Mouse (Mus musculus): Measurements from ENCODE around the gene Top2a.

Top2a gene

DNA sequence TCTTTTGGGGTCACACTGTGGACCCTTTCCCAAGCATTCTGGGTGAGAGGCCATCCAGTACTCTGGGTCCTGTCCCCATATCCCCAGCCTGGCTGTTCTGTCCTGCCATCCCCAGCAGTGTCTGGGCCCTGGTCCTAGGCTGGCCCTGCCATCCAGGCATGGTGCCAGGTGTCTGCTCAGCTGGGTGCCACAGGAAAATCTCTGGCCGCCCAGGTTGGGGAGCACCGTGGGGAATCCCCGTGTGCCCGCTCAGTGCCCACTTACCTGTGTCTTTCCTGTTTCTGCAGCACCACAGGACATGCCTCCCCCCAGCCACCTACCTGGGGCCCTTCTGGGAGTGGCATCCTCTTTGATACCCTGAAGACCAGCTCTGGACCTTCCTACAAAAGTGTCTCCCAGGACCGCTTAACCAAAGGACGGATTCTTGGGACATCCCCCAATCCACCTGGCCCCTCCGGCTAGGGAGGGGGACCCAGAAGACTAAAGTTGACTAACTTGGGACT lies 74.0 kb downstream of the Top2a start:
- DNase-seq (ENCODE audit: low read depth, low spot score): no peak

DNA sequence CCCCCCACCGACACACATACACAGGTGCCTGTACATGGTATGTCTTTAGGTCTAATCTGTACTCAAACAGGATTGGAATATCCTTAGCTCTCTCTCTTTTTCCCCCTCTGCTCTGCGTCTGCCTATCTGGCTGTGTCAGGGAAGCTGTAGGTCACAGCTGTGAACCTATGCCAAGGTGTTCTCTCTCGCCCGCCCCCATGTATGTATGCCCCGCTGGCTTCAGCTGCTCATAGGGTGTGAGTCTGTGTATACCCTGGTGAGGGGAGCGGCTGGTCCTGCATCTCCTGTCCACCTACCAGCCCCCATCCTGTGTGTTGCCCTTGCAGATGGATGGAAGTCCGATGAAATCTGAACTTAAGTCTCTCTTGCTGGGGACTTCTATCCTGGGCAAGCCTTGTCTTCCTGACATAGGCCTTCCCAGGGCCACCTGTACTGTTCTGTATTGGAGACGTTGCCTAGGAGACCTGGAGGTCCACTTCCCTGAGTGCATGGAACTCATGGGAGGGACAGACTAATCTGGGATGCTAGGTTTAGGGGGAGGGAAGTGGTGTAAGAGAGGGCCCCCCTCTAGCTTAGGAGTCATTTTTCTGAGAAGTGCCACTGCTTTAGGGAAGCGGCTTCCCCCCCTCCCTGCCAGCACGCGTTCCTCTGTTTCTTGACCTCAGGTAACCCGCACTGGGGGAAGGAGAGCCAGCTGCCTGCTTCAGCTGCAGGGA lies 74.6 kb downstream of the Top2a start:
- no peak for DNase-seq (ENCODE audit: low read depth, low spot score)

DNA sequence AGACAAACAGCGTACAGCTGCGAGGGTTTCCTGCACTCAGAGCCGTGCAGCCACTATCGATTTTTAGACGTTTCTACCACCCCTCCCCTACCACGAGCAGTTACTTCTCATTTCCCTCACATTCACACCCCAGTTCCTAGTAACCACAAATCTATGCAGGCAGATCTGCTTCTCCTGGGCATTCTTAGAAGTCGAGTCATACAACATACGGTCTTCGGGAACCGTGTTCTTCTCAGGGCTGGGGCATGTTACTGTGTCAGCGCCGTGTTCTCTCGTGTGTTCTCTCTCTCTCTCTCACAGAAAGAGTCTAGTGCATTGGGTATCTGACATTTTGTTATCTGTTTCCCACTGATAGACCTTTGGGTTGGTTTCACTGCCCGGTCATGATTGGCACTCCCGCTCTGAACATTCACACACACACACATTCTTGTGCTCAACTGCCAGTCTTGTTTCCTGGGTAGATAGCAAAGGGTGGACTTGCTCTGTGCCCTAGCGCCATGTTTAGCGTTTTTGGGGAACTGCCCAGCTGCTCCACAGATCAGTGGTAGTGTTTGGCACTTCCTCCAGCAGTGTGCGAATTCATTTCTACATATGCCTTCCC lies 75.9 kb downstream of the Top2a start:
- DNase-seq (ENCODE audit: low read depth, low spot score): no peak

DNA sequence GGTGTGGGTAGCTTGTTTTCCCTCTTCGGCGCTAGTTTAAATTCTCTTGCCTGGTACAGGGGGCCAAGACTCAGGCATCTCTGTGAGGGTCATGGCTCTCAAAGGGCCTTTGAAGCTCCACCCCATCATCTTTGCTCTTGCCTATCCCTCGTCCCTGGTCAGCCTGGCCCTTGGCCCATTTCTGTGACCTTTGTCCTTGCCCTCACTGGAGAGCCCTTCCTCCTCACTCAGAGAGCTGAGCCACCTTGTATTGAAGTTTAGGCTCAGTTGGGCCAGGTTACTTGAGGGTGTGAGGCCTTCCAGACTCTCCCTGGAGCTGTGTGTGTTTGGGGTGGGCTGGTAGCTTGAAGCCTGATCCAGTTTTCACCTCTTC lies 78.4 kb downstream of the Top2a start:
- no peak for DNase-seq (ENCODE audit: low read depth, low spot score)

DNA sequence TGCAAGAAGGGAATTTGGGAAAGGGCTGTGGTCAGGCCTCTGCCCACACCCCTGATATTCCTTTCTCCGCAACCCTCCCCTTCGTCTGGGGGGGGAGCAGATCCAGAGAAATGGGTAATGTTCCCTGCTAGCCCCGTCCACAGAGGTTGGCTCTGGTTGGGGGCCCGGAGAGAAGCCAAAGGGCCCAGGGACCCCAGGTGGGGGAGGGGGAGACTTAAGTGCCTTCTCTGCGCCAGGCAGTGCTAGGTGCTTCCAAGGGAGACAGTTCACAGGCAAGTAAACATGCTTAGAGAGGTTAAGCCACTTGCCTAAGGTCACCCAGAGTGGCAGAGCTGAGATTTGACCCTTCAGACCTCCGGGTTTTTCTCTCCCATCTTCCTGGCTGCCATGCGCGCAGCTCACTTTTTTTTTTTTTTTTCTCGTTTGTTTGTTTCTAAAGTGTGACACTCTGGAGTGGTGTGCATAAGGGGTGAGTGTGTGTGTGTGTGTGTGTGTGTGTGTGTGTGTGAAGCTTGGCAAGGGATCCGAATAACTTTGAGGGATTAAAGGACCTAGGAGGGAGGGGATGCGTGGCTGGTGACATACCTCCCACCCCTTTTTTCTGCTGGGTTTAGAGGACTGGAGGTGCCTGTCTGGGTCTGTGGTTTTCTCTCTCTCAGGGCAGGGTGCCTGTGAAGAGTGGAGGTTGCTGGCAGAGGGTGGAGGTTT lies 78.9 kb downstream of the Top2a start:
- no peak for DNase-seq (ENCODE audit: low read depth, low spot score)

DNA sequence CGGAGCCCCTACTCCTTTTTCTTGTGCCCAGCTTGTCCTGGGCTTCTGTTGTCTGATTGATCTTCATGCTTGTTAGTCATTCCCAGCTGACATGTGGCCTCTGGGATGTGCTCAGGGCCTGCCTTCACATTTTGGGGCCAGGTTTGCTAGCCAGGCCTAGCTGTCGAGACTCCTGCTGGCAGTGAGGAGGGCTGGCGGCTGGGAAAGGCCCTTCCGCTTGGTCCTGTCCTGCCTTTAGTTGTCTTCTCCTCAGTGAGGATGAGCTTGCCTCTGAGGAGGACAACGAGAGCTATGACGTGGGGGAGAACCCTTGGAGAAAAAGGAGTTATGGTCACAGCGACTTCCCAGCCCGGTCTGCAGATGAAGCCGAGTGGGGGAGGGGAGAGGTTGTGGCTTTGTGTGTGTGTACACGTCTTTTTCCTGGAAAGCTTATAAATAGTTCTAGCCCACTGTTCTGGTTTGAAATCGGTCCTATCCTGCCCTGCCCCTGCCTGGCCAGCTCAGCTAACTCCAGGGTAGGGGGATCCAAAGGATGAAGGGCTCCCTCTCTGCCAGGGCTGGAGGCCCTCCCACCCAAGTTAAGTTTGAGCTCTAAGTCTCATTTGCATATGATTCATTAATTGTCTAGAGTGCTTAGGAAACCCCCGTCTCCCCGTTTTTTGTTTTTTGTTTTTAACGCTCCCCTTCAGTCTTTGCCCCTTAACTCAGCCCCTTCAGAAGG lies 80.1 kb downstream of the Top2a start:
- DNase-seq (ENCODE audit: low read depth, low spot score): no peak

Data from brain, embryonic 18.5 days (tissue).